Mouse (Mus musculus): Measurements from ENCODE around the gene Mrpl30. TPM values are rescaled to one million over a fixed set of nuclear protein-coding genes. Genes with fewer than 3 reads are reported as not detected.

Mrpl30 gene
- polyA plus RNA-seq (2014; fragmentation: Illumina TruSeq; extraction: RNeasy Lipid Tissue Mini Kit (QIAGEN cat#74804); ENCODE audit: low read depth, low replicate concordance): 209 TPM

DNA sequence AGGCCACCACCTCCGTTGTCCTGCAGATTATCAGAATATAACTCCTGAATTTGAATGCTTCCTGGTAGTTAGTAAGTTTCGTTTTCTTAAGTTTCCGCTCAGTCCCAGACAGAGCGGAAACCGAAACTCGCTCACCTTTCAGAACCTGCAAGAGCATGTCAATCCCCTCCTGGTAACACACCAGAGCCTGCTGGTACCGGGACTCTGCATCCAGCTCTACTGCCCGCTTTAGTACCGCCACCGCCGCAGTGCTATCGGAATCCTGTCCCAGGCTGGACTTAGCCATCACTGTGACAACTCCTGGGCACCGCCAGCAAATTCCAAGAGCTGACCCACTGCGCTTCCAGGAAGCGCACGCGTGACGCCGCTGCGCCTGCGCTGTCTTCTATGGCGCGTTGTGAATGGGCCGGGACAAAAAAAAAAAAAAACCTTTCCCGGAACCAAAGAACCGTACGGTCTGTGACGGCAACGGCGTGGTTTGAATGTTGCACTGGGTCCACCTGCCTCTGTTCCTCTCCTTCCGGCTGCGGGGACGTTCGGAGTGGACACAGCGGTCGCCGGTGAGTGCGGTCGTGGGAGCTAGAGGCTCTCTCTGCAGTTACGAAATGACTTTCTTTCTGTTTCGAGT, at the start of gene Mrpl30, which contains the start of gene Mitd1:
Mrpl30 (plus strand) TSS at position 453 of the 628 bp plus-strand sequence.
Mitd1 (minus strand) TSS at position 387 of the 628 bp plus-strand sequence.

DNA sequence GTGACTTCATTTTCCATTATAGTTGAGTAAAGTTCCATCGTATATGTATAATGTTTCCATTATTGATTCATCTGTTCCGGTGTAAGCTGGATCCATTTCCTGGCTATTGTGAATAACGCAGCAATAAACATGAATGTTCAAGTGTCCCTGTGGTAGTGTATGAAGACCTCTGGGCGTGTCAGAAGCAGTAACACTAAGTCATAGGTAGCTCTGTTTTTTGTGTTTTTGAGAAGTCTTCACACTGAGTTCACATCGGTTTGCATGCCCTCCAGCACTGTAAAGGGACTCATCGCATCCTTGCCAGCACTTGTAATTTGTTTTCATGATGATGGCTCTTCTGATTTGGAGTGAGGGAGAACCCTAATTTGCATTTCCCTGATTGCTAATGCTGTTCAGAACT, 24.0 kb upstream of the Mrpl30 start, which contains the start of gene Tsga10:
Tsga10 (minus strand) TSS at position 144 of the 400 bp plus-strand sequence.

GRCm38 (mm10) chr1:37871704-37872103, 18.6 kb upstream of the Mrpl30 start, which contains the start of gene Lipt1:
TSS of gene Lipt1 (plus strand) at chr1:37871738.

GRCm38 (mm10) chr1:37916393-37916792, 26.1 kb downstream of the Mrpl30 start, which contains the start of gene Lyg2:
TSS of gene Lyg2 (minus strand) at chr1:37916493.

Other genes starting within 250 kb of the Mrpl30 start
- gene 2010300C02Rik, start 170.4 kb upstream of the Mrpl30 start, polyA plus RNA-seq (2014; fragmentation: Illumina TruSeq; extraction: RNeasy Lipid Tissue Mini Kit (QIAGEN cat#74804); ENCODE audit: low read depth, low replicate concordance): 0.56 TPM
- gene Tsga10, start 24.0 kb upstream of the Mrpl30 start, polyA plus RNA-seq (2014; fragmentation: Illumina TruSeq; extraction: RNeasy Lipid Tissue Mini Kit (QIAGEN cat#74804); ENCODE audit: low read depth, low replicate concordance): 340 TPM
- gene Lipt1, start 18.7 kb upstream of the Mrpl30 start, polyA plus RNA-seq (2014; fragmentation: Illumina TruSeq; extraction: RNeasy Lipid Tissue Mini Kit (QIAGEN cat#74804); ENCODE audit: low read depth, low replicate concordance): 5.6 TPM
- 9.6 TPM for gene Mitd1, start 66 bp upstream of the Mrpl30 start, polyA plus RNA-seq (2014; fragmentation: Illumina TruSeq; extraction: RNeasy Lipid Tissue Mini Kit (QIAGEN cat#74804); ENCODE audit: low read depth, low replicate concordance)
- 0.07 TPM for gene Lyg2, start 26.0 kb downstream of the Mrpl30 start, polyA plus RNA-seq (2014; fragmentation: Illumina TruSeq; extraction: RNeasy Lipid Tissue Mini Kit (QIAGEN cat#74804); ENCODE audit: low read depth, low replicate concordance)
- not detected for gene Lyg1, start 67.3 kb downstream of the Mrpl30 start, polyA plus RNA-seq (2014; fragmentation: Illumina TruSeq; extraction: RNeasy Lipid Tissue Mini Kit (QIAGEN cat#74804); ENCODE audit: low read depth, low replicate concordance)
- 157 TPM for gene Txndc9, start 107.4 kb downstream of the Mrpl30 start, polyA plus RNA-seq (2014; fragmentation: Illumina TruSeq; extraction: RNeasy Lipid Tissue Mini Kit (QIAGEN cat#74804); ENCODE audit: low read depth, low replicate concordance)
- 166 TPM for gene Eif5b, start 107.5 kb downstream of the Mrpl30 start, polyA plus RNA-seq (2014; fragmentation: Illumina TruSeq; extraction: RNeasy Lipid Tissue Mini Kit (QIAGEN cat#74804); ENCODE audit: low read depth, low replicate concordance)
- gene Rev1, start 239.3 kb downstream of the Mrpl30 start, polyA plus RNA-seq (2014; fragmentation: Illumina TruSeq; extraction: RNeasy Lipid Tissue Mini Kit (QIAGEN cat#74804); ENCODE audit: low read depth, low replicate concordance): 61.3 TPM

All from testis, adult 10 weeks (tissue).